Mouse (Mus musculus) retina, postnatal 7 days (tissue): ENCODE results near the gene Nmu.

Experiments
- DNase-seq: peaks from one replicate; pipeline ENCODE4 v3.0.0-alpha.2; 2012; ENCODE audit warnings: low read depth, low spot score

Nmu gene

GRCm38 (mm10) chr5:76321249-76322196 is 42.1 kb downstream of the Nmu start:
- DNase-seq, result no peak

DNA sequence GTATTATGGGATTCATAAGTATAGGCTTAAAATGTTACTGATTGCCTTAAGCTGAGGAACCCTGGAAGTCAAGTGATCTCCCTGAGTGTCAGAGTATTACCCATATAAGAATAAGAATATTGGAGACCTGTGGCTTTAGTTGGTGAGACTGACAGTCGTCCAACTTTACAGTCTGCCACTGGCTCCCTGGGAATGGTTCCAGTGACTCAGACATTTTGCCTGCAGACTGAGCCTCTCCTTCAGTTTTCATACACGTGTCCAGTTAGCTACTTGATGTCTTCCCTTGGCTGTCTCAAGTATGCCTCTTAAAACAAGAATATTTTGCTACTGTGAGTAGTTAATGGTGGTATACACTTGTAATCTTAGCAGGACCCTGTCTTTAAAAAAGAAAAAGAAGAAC is 55.4 kb downstream of the Nmu start:
- DNase-seq, result no peak

GRCm38 (mm10) chr5:76306261-76306660 is 57.3 kb downstream of the Nmu start:
- no peak for DNase-seq

DNA sequence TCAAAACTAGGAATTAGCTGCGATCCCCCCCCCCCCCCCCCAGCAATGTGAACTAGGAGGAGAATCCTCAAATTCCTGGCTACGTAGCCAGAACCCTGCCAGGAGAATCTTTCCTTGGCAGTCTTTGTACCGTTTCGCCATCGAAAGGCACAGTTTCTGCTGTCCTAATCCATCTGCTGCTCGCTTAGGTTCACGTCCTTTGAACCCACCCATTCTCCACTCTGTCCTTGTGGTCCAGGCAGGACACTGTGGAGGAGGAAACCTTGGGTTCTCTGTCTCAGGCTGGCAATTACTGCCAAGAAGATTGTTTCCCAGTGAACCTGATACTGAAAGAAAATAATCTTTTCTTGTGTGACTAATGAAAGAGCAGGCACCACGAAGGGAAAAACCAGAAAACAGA is 58.0 kb downstream of the Nmu start:
- no peak for DNase-seq

DNA sequence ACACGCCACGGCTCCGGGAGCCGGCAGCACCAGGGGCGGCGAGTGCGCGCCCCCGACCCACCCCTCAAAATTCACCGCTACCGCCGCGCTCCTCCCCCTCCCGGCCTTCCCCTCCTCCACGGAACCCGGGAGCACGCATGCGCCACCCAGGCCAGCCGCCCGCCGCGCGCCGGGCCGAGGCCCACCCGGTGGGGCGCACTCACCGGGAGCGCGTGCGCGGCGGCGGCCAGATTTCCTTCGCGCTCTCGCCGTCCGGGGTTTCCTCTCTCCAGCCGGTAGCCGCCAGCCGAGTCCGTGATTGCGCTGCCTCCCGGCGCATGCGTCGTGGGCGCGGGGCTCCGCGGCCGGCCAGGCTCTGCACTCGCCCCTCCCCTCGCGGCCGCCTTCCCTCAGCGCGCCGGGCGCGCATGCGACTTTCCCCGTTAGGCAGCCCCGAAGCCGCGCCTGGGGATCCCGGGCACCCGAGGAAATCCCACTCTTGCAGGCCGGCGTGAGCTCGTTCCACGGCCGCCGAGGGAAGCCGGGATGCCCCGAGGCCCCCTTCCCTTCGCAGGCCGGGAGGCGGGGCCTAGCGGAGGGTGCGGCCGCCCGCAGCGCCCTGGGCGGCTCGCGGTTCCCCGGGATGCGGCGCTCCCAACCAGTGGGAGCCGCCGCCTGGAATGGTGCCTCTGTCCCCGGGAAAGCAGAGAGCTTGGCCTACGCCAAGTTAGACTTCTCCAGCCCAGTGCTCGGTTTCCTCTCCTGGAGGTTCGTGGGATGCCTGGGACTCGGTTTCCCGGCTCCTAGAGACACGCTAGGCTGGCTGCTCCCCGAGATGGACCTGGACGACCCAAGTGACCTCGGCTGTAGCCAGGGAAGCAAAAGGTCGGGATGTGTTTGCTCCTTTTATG is 58.9 kb downstream of the Nmu start, which contains the start of gene Clock:
Clock (minus strand) TSS at position 341 of the 890 bp plus-strand sequence.
- DNase-seq, result peak; percentile 91

DNA sequence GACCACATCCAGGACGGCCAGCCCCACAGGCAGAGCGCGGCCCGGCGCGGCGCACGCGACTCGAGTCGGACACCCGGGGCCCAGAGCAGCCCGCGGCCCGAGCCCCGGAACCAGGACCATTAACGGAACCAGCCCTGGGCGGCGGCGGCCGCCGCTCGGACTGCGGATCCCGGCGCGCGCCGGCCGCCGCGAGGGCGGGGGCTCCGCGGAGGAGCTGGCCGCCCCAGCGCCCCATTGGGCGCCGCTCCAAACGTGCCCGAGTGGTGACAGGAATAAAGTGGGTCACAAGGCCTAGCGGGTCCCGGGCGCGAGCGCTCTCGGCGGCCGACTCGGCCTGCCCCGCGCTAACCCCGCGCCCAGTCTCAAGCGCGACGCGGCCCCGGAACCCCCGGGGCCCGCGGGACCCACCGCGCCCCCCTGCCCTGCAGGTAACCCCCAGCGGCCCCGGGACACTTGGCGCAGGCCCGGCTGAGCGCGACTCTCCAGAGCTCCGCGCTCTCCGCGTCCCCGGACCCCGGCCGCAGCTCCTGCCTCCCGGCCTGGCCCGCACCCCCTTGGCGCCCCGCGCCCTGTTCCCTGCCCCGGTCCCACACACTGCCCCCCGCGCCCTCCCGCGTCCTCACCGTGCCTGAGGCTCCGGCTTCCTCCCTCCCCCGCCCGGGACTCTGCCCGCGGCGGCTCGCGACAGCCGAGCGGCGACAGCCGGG is 59.7 kb downstream of the Nmu start:
- peak; percentile 83 for DNase-seq

- no peak for DNase-seq
Measured at GRCm38 (mm10) chr5:76303379-76303744, 60.2 kb downstream of the Nmu start.

DNA sequence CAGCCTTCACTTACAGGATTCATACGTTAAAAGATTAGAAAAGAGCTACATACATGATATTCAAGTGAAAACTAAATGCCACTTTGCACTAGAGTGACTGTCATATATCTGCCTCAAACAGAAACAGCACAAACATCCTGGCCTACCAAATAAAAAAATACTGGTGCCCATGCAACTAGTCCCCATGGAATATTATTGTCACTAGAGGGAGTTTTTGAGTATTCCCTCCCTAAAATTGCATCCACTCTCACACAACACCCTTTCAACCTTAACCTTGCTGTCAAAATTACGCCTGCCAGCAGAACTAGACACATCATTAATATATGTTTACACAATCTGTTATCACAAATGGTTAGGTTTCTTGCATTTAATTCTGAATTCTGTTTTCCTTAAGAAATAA is 61.6 kb downstream of the Nmu start:
- DNase-seq, result no peak

- DNase-seq, result no peak
Measured at GRCm38 (mm10) chr5:76289234-76289691, 74.3 kb downstream of the Nmu start.

- DNase-seq, result no peak
Measured at GRCm38 (mm10) chr5:76288256-76288655, 75.3 kb downstream of the Nmu start.

- no peak for DNase-seq
Measured at GRCm38 (mm10) chr5:76287062-76287461, 76.5 kb downstream of the Nmu start.

DNA sequence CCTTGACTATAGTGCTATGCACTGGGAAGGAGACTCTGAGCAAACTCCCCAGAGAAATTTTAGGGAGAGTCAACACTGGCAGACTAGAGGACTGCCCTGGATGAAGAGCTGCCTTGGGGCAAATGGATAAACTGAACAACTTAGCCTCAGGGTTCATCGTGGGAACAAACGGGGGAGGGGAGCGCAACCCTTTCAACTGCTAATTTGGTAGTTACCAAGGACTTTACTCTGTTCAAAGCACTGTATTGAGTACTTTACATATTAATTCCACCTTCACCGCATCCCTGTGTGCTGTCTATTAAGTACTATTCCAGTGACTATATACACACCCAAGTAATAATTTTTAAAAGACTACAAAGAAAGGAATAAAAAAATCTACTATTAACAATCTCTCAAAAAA is 77.9 kb downstream of the Nmu start:
- DNase-seq, result no peak

DNA sequence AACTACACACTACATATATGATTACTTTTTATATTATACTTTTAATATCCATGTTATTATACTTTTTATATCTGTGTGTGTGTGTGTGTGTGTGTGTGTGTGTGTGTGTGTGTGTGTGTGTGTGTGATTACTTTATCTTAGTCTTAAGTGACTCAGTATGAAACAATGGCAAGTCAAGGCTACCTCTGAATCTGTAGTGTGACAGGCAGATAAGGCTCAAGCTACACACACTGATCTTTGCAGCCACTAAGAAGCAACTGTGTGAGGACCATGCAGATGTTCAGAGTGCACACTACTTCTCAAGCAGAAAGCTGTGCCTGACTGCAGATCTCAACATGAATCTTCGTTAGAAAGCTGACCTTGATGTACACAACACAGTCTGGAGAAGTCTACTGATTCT is 79.7 kb downstream of the Nmu start:
- no peak for DNase-seq
